Mouse (Mus musculus): Measurements from ENCODE around the gene Palld.

Palld gene

GRCm38 (mm10) chr8:61769340-61769879, 133.1 kb downstream of the Palld start:
- no peak for DNase-seq

DNA sequence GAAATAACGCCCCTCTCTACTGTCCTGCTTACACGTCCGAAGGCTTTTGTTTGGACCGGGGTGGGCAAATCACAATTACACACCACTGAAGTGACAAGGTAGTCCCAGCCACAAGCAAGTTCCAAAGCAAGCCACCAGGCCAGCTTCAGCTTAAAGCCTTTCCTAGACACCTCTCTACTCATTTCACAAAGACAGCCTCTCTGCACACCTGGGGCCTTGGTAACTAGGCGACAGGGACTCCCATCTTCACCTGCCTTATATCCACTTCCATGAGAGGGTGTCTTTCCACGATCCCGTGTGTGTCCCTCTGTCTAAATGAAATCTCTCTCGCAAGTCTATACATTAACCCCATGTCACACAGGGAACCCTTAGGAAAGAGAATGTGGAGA, 142.3 kb downstream of the Palld start:
- DNase-seq = no peak

DNA sequence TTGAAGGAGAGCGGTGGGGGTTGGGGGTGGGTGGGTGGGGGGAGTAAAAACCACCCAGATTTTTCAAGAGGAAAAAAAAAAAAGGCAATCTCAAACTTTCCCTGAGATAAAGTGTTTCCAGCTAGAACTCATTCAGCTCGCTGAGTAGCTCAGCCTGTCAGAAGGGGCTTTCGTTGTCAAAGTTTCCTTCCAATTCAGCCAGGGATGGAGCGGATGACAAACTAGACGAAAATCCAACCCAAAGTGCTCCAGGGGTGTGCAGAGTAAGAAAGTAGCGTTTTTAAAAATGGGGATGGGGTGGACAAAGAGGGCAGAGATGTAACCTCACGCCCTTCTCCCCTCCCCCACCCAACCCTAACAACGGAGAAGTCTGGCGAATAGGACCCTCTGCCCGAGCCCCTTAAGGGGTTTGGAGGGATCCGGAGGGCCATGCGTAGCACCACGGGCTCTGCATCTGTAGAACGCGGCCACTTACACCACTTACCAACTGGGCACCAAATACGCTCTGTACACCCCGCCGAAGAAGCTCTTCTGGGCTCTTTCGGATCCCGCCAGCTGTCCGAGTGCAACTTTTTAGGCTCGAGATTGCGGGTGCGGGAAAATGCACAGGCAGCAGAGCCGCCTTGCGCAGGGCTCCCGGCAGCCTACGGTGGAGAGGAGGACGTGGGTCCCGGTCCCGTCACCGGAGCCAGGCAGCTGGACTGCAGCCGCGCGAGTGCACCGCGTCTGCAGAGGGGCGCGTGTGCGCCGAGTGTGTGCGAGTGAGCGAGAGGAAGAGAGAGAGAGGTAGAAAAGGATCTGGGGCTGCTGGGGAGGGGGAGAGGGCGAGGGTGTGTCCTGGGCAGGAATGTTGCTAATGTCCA, 142.9 kb downstream of the Palld start:
- DNase-seq = no peak

DNA sequence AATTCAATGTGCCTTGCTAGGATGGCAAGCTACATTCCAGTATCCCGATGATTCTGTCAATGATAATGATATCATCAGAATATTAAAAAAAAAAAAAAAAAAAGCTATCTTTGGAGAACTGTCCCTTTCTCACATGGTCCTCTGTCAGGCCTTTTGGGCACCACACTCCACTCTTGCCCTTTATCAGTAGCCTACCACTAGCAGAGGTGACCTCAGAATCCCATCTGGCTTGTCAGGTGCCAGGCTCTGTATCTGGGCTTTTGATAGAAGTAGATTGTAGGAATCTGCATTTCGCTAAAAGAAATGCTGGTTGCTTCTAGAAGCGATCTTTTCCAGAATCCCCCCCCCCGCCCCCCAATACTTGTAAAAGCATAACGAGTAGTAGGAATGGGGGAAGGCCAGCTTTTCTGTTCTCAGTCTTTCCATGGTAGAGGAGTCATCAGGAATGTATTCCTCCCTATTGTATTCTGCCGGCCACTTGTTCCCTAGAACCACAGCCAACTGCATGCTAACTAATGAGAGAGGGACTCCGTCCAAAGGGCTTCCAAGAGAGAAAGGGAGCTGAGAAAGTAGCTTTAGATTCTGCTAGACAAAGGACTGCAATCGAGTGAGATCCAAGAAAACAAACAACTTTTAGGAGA, 143.7 kb downstream of the Palld start:
- no peak for DNase-seq

DNA sequence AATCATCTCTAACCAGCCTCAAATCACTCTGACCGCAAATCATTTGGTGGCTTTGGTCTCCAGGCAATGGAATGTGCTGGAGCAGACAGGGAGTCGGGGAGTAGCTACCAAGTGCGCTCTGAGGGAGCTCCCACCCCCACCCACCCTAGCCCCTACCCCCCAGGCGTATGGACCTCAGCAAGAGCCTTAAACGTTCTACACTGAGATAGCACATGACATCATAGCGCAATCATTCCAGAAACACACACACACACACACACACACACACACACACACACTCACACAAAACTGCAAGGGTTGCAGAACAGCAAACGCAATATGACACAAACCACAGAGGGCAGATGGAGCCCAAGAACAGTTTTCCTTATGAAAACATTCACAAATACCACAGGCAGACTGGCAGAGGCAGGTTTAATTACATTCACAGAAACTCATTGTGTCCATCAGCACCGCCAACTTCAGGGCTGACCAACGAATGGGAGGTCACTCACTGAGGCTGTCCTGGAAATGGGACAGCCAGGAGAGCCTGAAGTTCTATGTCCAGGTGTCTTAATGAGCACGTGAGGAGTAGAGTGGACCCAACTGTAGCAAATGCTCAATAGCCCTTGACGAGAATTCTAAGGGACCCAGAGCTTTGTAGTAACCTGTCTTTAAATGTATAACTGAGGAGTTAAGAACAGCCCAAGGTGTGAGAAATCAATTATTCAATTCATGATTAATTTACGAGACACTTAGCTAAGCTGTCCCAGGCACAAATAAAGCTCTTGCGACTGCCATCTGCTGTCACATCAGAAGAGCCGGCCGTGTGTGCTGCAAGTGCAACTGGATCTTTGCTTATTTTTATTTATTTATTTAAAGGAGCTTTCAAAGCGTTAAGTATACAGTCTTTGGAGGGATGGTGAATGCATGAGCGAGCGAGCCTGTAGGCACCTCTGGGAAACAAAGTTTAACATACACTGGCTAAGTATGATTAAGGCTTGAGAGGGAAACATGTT, 145.2 kb downstream of the Palld start:
- DNase-seq = no peak

- no peak for DNase-seq
Measured at GRCm38 (mm10) chr8:61755186-61755585, 147.3 kb downstream of the Palld start.

- no peak for DNase-seq
Measured at GRCm38 (mm10) chr8:61747070-61747469, 155.4 kb downstream of the Palld start.

GRCm38 (mm10) chr8:61745181-61745980, 157.1 kb downstream of the Palld start:
- no peak for DNase-seq

GRCm38 (mm10) chr8:61743764-61744562, 158.5 kb downstream of the Palld start:
- no peak for DNase-seq

DNA sequence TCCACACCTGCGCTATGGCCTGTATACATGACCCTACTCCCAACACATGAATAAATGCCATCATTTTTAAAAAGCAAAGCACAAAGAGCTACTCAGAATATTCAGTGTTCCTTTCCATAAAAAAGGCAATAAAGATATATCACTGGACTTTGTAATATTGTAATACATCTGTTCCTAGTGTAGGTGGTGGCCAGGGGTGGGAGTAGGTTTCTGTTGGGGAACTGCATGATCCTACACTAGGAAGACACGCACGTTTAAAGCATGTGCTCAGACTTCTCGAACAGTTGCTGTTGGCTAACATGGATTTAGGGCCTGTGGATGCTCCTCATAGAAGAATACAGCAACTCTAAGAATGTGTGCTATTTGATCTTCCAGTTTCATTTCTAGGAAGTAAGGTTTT, 165.0 kb downstream of the Palld start:
- no peak for DNase-seq

DNA sequence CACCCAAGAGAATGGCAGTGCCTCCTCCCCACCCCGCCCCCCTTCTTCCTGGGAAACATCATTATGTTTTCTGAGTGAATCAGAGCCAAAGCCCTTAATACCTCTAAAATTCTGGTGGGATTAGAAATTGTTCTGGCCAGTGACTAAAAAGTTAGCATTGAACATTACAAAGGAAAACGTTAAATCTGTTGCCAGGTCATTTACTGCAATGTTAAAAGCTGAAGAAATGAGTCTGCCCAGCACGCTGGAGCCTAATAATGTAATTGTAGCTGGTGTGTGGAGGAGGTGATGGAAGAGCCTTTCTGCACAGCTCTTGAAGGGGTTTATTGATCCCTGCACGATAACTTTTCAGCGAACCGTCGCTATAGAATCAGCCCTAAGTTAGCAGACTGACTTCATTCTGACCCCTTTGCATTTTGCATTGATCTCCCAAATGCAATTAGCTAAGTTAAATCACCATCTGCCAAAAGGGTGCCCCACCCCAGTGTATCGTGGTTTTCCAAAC, 165.7 kb downstream of the Palld start:
- DNase-seq = no peak

GRCm38 (mm10) chr8:61736117-61736516, 166.4 kb downstream of the Palld start:
- DNase-seq = no peak

DNA sequence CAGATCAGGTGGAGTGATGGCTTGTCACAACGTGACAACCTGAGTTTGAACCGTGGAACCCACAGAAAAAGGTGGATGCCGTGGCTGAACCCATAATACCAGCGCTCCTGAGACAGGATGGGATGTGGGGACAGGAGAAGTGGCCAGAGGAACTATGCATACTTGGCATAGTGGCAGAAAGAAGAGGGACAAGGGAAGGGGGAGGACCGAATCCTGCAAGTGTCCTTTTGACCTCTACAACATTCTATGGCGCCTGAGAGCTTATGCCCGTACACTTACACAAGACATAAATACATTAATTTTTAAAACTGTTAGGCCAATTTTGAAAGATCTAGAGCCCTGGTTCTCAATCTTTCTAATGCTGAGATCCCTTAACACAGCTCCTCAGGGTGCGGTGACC, 168.3 kb downstream of the Palld start:
- DNase-seq = no peak

- no peak for DNase-seq
Measured at GRCm38 (mm10) chr8:61732184-61732583, 170.3 kb downstream of the Palld start.

DNA sequence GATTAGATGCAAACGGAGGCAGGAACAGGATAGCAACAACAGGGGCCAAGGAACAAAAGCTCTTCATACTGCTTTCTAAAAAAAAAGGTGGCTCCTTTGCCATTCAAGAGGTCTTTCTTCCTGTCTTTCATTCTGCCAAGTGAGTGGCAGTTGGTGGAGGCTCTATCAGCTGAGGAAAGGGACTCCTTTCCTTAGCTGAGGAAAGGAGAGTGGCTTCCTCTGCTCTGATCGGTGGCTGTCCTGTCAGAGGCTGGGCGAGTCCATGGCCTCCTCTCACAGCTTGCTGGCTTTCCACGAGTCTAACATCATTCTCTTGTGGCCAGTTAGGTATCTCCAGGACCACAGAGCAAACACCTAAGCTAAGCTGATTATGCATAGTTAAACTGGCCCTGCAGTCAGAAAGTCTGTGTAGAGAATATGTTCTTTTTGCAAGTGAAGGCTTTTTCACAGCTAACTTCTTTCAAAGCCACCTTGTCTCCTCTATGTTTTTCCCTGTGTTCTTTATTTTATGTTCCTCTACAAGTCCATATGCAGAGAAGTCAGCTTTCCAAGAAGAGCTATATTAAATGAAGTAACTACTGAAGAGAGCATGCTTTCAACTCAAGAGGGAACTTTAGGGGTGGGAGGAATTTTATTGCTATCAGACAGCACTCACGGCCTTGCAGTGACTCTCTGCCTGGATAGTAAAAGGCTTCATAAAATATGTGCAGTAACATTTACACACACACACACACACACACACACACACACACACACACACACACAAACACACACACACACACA, 171.0 kb downstream of the Palld start:
- DNase-seq = no peak

DNA sequence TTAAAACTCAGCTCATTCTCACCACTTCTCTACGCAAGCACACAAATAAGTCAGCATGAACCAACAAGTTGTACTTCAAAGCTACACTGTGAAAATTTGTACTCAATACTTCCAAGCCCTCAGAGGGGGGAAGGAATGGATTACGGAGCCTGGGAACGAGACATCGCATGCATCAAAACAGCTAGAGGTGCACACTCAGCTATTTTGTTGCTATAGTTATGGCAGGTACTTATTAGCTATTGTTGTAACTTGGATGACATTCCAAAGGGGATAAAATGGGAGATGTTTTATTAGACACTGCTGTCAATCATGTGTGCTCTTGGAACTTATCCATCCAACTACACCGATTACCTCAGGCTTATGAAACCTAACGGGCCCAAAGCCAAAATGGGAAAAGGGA, 171.8 kb downstream of the Palld start:
- DNase-seq = no peak

DNA sequence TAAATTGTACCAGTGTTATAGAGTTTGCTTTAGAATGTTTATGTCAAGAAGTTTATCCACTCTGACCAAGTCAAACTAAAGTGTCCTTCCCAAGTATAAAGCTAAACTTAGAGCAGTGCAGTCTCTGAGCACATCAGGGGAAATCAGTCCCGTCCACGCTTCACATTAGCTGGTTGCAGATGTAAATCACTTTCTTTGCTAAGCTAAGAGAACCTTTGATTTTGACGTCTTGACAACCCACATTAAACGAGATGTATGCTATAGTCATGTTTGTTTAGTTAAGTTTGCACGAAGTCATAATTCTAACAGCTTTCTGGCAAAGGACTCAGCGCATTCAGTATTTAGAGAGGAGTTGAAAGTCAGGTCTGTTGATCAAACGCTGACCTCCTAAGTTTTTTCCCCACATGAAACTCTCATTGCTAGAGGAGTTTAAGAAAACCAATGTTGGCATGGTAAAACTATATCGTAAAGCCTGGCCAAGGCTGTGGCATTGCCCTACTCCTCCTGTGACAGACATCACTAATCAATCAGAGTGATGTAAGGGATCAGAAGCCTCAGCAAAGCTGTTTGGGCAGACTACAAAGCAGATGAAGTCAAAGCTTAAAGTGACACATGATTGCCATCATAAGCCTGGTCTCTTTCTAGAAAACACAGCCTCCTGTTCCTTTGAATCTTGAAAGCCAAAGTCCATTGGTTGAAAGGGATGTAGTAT, 177.0 kb downstream of the Palld start:
- DNase-seq = no peak

DNA sequence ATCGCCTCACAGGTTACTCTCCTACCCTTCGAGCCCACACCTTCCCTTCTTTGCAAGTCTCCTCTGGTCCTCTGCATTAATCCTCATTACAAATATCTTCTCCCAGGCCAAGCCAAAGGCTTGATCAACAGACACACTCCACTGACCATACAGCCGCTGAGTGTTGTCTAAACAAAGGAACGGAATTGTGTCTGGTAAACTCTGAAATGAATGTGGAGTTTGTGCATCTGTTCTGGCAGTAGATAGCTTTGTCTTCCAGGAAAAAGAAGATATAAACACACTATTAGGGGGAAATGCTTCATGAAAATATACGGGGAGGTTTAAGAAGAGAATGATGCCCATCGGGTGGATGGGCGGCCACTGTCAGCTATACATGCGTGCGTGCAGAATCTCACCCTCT, 180.3 kb downstream of the Palld start:
- DNase-seq = no peak

DNA sequence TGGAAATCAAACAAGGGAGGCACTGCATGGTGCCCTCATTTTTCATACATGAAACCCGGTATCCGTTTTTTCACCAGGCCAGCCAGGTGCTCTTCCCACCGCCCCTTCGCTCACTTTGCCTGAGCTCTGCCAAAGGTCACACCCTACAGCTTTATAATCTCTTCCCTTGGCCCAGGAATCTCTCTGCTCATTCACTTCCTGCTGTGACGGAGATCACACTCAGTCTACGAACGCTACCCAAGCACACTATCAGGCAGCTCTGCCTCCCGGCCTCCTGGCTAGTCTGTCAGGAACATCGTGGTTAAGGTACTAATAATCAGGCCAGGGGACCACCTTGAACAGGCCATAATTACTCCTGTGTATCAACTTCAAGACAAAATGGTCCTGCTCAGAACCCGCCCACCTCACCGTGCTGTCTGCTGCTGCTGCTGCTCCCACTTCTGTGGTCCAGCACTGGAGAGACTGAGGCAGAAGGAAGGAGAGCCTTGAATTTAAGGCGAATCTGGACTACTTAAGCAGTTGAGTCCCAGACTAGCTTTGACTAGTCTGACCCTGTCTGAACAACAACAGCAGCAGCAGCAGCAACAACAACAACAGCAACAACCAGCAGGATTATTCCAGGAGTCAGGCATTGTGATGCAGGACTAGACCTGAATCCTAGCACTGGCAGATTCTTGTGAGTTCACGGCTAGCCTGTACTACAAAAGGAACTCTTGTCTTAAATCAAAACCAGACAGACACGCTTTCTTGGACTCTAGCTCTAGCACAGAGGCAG, 187.0 kb downstream of the Palld start:
- no peak for DNase-seq
